Mouse (Mus musculus): ENCODE data around the gene Fbxo41.
A peak's percentile ranks its signal among the peaks of the same experiment; 100 is the strongest.
"Not testable (repeated sequence)": the region's sequence is repeated elsewhere in the genome, so short reads cannot be mapped to it uniquely, and the experiment has no call there.

Gene Fbxo41

DNA sequence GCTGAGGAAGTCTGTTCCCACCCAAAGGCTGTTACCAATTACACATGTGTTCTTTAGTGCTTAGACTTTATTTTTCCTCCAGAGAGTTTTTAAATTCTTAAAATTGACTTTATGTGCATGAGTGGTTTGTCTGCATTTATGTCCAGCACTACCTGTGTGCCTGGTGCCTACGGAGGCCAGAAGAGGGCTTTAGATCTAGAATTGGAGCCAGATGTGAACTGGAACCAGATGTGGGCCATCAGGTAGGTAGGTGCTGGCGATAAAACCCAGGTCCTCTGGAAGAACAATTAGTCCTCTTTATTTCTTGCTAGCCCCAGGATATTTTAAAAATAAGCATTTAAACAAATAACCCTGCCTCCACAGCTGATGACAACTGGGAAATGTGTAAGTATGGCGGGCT is 11.2 kb downstream of the Fbxo41 start:
- DNase-seq (ENCODE audit: low spot score in 2 of 2): no peak

DNA sequence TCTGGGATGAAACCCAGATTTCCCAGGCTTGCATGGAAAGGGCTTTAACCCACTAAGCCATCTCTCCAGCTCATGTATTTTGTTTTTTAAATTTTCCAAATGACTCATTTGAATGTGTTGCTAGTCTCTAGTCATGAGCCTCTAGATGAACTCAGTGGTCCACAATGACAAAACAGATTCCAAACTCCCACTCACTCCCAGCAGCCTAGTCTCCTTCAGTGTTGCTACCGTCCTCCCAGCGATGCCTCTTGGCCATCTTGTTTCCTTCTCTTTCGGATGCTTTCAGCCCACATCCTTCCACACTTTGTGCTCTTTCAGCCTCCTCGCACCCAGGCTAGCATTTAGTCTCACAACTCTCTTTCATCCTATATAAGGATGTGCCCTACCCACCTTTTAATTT is 12.5 kb downstream of the Fbxo41 start:
- no peak for DNase-seq (ENCODE audit: low spot score in 2 of 2)

DNA sequence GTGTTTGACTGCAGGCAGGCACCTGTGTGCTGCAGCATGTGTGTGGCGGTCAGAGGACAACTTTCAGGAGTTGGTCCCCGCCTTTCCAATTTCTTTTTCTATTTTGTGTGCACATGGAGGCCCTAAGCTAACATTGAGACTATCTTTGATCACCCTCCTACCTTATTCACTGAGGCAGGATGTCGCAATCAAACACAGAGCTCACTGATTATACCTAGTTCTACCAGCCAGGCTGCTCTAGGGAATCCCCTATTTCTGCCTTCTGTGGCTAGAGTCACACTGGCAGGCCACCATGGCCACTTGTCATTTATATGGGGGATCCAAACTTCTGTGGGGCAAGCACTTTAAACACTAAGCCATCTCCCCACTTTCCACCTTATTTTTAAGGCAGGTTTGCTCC is 13.1 kb downstream of the Fbxo41 start:
- no peak for DNase-seq (ENCODE audit: low spot score in 2 of 2)

DNA sequence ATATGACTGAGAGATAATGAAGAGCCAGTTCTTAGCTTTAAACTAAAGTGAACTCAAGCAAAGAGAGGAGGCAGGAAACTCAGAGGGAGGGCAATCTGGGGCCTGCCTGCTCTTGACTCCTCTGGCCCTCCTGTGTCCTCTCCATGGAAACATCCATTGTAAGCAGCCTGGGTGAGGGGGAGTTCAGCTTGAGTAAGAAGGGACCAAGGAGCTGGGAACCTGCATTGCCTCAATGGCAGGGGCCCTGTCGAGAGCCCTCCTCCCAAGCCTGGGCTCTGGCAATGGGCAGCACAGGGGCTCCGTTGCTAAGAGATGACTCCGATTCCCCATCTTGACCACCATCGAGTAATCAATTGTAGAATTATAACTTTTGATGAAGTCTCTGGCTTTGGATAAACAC is 14.3 kb downstream of the Fbxo41 start:
- DNase-seq (ENCODE audit: low spot score in 2 of 2): no peak

DNA sequence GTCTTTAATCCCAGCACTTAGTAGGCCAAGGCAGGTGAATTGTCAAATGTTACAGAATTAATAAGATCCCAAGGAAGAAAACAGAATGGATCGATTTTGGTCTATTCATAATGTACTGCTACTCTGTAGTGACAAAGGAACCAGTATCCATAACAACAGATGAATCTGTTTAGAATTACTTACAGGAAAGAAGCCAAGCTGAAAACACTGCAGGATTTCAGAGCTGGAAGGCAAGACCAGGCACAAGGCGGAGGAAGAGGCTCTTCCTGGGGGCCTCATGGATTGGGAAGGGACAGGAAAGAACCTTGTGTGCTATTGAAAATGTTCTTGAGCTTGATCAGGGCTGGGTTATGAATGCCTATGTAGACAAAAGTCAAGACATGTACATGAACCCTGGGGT is 17.1 kb downstream of the Fbxo41 start:
- DNase-seq (ENCODE audit: low spot score in 2 of 2): no peak

DNA sequence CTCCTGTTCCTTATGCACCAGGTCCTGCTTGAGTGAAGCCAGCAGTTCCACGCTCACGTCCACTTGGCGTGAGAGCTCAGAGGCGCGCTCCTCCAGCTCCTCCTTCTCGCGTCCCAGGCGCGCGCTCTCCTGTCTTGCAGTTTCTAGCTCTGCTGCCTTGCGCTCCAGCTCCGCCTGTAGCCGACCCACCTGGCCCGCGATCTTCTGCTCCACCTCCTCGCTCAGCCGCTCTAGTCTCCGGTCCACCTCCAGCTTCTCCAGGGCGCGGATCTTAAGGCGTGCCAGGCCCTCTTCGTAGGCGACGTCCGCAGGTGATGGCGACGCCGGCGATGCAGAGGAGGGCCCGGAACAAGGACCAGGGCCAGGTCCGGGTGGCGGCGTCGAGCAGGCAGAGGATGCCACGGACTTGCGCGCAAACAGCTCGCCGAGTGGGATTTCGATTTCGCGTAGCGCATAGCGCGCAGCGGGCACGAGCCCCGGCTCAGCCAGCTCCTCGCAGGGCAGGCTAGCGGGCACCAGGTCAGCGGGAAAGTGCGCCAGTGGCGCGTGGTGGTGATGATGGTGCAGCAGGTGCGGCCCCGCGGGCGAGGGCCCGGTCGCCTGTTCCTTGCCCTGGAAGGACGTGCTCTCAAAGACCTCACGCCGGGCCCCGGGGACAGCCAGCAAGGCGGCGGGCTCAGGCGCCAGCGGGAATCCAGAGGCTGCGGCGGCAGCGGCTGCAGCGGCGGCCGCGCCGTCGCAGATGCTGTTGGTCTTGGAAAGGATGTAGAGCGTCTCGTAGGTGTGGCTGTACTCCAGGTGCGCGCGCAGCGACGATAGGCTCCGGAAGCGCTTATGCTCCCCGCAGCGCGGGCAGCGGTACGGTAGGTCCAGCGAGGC is 18.7 kb downstream of the Fbxo41 start:
- peak in 1 of 2 experiments; percentile 20 for DNase-seq (ENCODE audit: low spot score in 2 of 2)

DNA sequence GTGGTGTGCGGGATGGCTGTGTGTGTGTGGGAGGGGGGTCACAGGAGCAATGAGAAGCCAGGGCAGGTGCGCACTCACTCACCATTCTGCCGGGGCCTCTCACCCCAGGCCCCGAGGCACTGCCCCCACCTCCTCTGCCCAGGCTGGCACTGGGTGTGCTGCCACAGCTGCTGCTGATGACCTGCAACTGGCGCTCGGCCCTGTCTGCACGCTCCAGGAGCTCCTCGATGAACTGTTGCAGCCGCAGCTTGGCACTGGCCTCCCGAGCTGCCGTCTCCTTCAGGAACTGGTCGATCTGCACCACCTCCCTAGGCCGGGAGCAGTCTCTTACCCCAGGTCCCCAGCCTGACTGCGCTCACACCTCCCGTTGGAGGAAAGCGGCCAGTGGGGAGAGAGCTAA is 22.1 kb downstream of the Fbxo41 start:
- DNase-seq (ENCODE audit: low spot score in 2 of 2): peak in 1 of 2 experiments; percentile 47

DNA sequence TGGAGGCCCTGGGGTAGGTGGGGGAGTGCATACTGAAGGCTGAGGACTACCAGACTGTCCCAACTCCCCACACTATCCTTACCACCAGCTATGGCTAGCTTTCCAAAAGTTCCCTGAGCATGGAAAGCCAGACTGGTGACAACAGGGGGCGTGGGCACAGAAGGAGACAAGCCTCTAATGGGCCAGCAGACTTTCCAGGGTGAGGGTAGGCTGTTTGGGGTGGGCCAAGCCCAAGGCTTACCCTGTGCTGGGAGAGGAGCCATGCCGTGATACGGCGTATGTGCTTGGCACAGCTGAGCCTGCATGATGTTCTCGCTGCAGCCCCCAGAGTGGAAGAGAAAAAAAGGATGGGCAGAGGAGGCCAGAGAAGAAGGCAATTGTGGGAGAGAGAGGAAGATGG is 22.8 kb downstream of the Fbxo41 start:
- DNase-seq (ENCODE audit: low spot score in 2 of 2): peak in 1 of 2 experiments; percentile 26

DNA sequence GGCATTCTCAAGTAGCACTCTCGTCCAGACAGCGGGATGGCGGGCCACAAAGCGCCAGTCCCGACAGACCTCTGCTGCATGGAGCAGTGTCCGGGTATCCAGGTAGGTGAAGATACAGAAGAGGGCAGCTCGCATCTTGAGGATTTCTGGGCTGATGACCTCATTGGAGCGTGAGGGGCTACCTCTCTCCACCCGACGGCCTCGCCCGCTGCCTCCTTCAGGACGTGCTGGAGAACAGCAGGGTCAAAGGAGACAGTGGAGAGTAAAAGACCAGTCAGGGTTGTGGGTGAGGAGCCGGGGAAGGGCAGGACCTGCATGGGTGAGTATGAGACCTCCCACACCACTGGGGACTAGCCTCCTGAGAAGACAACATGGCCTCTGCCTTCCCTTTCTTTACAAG is 24.4 kb downstream of the Fbxo41 start:
- no peak for DNase-seq (ENCODE audit: low spot score in 2 of 2)

DNA sequence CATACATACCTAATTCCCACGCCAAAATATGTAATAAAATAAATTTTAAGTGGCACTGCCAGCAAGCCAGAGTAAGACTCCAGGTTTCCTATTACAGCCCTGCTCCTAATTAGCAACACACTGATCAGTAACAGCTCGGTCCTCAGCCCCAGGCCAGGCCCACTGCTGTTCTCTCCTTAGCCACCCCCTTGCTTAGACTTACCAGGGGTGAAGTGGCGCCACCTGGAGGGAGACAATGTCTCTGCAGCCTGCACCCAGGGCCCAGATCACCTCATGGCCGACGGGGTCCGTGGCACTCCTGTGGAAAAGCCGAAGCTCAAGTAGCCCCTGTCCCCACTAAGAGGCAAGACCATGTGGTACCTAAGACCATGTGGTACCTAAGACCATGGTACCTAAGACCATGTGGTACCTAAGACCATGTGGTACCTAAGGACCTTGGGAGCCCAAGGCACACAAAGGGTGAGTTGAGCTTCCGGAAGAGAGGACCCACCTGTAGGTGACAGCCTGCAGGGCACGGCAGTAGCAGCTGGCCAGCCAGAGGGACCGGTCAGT is 25.4 kb downstream of the Fbxo41 start:
- no peak for DNase-seq (ENCODE audit: low spot score in 2 of 2)

DNA sequence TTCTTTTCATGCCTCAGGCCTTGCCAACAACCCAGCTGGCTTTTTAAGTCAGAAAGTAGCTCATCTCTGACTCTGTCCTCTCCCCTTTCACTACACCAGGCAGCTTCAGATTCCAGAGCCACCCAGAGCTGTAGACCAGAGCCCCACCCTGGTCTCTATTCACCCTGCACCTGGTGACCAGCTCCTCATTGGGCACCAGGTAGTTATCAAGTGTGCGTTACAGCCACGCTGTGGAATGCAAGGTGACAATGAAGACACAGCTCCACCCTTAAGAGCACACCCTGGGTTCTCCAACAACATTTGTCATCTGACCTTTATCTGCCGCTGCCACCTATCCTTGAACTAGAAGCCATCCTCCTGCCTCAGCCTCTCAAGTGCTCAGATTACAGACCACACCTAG is 27.2 kb downstream of the Fbxo41 start:
- DNase-seq (ENCODE audit: low spot score in 2 of 2): no peak

DNA sequence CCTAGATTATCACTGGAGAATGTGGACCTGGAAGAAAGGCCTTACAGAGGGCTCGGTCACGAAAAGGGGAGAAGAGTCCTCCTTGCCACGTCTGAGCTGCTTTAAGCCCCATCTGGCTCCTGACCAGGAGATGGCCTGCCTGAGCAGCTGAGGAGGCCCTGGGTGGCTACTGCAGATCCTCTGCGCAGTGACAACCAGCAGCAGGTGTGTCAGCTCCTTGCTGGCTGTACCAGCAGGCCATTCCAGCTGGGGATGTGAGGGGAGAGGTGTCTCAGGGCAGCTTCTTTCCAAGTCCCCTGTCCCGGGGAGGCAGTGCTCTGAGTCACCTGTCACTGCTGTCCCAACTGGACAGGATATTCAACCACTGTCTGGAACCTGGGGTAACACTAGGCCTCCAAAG is 30.3 kb downstream of the Fbxo41 start:
- DNase-seq (ENCODE audit: low spot score in 2 of 2): no peak

DNA sequence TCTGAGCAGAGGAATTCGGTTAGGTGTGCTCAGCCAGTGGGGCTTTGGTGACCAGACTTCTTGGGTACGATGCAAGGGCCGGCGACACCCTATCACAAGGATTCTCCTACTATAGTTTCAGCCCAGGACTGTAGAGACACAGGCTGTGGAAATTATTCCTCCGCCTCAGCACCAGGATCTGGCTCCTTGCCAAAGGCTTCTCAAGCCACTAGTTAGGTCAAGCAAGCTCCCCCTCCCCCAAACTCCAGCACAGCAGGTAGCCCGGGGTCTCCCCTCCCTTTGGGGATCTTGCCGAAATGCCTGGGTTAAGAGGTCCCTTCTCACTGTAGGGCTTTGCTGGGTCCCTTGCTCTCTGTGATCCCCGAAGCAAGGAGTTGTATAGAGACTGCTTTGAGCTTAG is 30.8 kb downstream of the Fbxo41 start:
- no peak for DNase-seq (ENCODE audit: low spot score in 2 of 2)

DNA sequence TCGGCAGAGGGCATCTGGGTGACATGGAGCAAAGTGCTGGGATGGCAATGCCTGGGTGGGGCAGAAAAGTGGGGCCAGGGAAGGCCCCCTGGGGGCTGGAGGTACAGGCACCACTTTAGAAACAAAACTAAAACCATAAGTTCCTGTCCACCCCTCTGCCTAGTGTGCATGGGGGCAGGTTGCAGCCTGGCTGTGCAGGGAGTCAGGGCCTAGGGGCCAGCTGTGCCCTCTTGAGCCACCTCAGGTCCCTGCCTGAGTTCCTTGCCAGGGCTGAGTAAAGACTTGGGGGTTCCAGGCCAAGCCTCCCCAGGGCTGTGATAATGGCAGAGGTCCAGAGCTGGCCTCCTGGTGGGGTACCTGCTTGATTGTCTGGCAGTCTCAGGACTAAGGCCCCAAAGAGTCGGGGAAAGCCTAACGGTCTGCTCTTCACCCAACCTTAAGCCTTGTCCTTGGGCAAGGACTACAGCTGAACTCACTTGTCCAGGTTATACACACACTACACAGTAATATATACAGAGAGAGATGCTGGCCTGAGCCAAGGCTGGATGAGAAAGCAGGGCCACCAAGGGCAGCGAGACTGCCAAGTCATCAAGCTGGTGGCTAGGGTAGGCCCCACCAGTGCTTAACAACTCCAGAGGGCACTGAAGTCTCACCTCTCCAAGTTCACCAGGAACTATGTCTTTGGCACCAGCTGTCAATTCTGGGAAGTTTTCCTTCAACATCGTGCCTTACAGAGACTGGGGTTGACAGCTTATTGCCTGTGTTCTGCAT is 32.9 kb downstream of the Fbxo41 start:
- no peak for DNase-seq (ENCODE audit: low spot score in 2 of 2)

DNA sequence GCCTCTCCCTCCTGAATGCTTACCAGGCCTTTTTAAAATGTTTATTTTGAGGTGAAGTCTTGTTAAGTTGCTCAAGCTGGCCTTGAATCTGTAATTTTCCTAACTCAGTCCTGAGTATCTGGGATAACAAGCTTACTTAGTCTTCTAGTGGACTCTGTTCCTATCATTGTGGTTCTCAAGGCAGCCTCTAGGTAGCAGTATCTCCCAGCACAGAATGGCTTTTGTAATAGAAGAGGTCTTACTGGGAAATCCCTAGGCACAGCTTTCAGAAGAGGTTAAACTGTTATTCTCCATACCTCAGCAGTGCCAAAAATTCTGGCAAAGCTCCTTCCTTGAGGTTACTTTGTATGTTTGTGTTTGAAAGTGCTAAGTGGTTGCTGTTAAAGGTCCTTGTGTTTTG is 37.4 kb downstream of the Fbxo41 start:
- DNase-seq (ENCODE audit: low spot score in 2 of 2): no peak

DNA sequence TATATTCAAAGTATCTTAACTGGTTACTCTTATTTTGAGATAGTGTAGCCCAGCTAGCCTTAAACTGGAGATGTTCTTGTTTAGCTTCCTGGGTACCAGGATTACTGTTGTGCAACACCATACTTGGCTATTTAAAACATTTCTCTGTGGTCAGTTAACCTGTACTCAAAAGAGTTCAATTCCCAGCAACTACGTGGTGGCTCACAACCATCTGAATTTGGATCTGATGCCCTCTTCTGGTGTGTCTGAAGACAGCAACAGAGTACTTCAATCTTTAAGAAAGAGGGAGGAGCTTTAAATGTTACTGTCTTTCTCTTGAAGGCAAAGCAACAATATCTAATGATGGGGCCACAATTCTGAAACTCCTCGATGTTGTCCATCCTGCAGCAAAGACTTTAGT is 43.2 kb downstream of the Fbxo41 start:
- DNase-seq (ENCODE audit: low spot score in 2 of 2): no peak

DNA sequence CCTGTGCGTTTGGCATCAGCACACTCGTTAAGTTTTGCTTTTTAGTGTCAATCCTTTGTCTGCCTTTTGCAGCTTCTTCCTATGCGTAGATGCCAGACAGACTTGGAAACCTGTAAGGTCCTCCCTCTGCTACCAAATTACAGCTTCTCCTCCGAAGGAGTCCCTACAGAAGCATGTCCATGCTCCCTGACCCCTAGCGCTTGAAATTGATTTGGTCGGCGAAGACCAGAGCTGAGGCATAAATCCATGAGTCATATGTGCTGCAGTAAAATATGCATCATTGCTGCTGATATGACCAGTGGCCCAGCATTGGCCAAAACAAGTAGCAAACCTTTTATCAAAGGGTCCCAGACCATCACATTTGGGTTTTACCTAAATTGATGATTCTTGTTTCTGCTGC is 50.0 kb downstream of the Fbxo41 start:
- DNase-seq (ENCODE audit: low spot score in 2 of 2): no peak

DNA sequence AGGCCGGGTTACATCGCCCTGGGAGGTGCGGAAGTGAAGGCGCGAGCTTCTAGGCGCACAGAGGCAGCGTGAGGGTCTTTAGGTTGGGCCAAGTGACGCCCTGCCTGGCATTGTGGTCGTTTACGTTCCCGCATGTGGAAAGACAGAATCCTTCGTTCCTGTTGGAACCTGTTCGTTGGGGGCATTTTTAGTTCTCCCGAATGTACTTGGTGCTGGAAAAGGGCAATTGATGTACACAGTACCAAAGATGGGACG is 50.5 kb downstream of the Fbxo41 start:
- DNase-seq (ENCODE audit: low spot score in 2 of 2): no peak

DNA sequence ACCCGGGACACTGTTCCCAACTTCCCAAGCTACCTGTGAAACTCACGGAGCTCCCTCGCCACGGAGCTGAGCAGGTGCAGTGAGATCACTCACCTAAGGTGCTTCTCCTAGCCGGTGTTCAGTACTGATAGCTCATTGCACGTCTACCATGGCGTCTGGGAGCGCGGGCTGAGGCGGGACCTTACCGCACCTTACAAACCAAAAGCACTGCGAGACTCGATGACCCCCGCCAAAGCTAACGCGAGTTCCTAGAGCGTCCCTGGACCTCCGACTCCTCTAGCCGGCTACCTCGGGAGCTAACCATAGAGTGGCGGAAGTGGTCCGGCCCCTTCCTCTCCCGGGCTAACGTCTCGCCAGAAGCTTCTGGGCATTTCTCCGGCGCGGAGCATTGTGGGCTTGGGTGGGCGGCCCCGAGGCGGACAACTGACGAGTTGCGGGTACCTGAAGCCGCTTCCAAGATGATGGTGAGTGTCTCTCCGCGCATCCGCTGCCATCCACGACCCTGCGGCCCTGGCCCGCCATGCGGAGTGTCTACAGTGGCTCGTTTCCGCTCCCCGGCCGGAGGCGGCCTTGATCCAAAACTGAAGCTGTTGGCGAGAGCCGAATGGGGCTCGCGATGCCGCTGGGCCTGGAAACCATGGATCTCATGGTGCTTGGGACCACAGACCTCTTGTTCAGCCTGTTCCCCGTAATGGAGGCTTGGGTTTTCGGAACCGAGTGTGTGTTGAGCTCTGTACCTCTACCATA is 51.0 kb downstream of the Fbxo41 start, which contains the start of gene Pradc1:
Gene Pradc1, minus strand, starts transcription at position 307 of the 747 bp plus-strand sequence.
- DNase-seq (ENCODE audit: low spot score in 2 of 2): peak; percentile 88 to 93

DNA sequence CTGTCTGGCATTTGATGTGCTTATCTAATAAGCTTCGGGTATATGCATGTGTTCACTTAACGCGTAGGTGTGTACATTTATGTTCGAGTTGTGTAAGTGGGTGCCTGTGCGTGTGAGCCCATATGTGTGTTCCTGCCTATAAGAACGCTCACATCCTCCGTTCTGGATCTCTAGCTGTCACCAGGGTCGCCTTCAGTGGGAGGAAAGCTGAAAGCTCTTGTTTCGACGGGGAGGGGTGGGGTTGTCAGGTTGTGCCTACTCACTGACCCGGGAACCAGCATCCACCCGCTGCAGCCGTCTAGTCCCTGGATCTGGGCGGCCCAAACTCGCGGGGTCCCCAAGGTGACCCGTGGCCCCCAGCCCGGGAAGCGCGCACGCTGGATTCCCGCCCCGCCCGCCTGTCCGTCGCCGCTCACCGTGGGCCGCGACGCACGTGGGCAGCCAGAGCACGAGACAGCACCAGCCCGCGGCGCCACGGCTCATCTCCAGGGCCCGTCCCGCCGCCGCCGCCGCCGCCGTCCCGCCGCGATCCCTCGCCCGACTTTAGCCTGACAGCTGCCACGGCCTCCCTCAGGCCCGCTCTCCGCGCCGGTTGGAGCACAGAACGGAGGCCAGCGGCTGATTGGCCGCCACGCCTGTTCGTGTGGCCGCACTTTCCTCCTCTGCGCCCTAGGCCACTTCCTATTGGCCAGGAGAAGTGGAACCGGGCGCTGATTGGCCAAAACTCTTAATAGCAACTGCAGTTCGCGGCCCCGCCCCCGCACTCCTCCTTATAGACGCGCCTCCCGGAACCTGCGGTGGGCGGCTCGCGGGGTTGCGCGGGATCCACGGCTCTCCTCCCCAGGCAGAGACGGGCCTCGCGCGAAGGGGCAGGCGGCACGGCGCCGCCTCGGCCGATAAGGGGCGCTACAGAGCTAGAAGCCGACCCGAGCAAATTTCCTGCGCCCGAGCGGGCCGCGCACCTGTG is 51.8 kb downstream of the Fbxo41 start, which contains the start of gene Cct7:
Gene Cct7, plus strand, starts transcription at position 818 of the 967 bp plus-strand sequence.
- DNase-seq (ENCODE audit: low spot score in 2 of 2): peak; percentile 93 to 98

DNA sequence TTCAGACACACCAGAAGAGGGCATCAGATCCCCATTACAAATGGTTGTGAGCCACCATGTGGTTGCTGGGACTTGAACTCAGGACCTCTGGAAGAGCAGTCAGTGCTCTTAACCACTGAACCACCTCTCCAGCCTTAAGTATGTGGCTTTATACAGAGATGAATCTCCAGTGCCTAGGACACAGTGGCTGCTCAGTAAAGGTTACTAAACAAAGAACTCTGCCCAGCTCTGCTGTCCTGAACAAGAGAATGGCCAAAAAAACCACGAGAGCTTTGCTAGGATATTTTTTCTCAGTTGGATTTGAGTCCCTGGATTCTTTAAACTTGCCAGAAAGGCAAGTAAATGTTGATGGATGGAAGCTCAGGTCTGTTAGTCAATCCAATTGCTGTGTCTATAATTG is 52.7 kb downstream of the Fbxo41 start:
- DNase-seq (ENCODE audit: low spot score in 2 of 2): not testable (repeated sequence)
